Mouse (Mus musculus) liver, postnatal 0 days (tissue): ENCODE data around the gene Trmt6.

Experiments used
- CTCF ChIP-seq: sonication (generic); IDR thresholded peaks from 2 replicates; pipeline ENCODE4 v1.5.1; 2016; ENCODE audit warnings: antibody characterized with exemption, low read depth
- EP300 ChIP-seq: IDR thresholded peaks from 2 replicates; pipeline ENCODE4 v1.6.1; 2016; ENCODE audit warnings: antibody characterized with exemption, low read depth, mild to moderate bottlenecking

GRCm38 (mm10) chr2:132780978-132781377 is 34.9 kb downstream of the Trmt6 start, which contains the start of gene Chgb:
- TF ChIP-seq CTCF = no peak
- no peak for TF ChIP-seq EP300
